Mouse (Mus musculus): ENCODE results near the gene Mplkip.

The Mplkip gene

GRCm38 (mm10) chr13:17694911-17695699 is at the start of gene Mplkip, which contains the start of gene Sugct:
Gene Mplkip, plus strand, starts transcription at chr13:17695192.
Gene Sugct, minus strand, starts transcription at chr13:17695553.
- DNase-seq: peak; percentile 100

- DNase-seq: no peak
These were observed 27.6 kb upstream of the Mplkip start for GRCm38 (mm10) chr13:17667380-17667779.

- no peak for DNase-seq
These were observed 23.9 kb upstream of the Mplkip start for GRCm38 (mm10) chr13:17671122-17671521.

- DNase-seq: no peak
These were observed 5.5 kb upstream of the Mplkip start for GRCm38 (mm10) chr13:17689461-17689860.

GRCm38 (mm10) chr13:17690686-17691085 is 4.3 kb upstream of the Mplkip start:
- no peak for DNase-seq

- no peak for DNase-seq
These were observed 3.6 kb upstream of the Mplkip start for GRCm38 (mm10) chr13:17691436-17691835.

- DNase-seq: peak; percentile 22
These were observed 1.2 kb upstream of the Mplkip start for GRCm38 (mm10) chr13:17693816-17694215.

- no peak for DNase-seq
These were observed 578 bp upstream of the Mplkip start for GRCm38 (mm10) chr13:17694414-17694813.

- no peak for DNase-seq
These were observed 1.0 kb downstream of the Mplkip start for GRCm38 (mm10) chr13:17695898-17696580.

GRCm38 (mm10) chr13:17700090-17700715 is 5.2 kb downstream of the Mplkip start:
- DNase-seq: no peak

- no peak for DNase-seq
These were observed 6.3 kb downstream of the Mplkip start for GRCm38 (mm10) chr13:17701322-17701721.

GRCm38 (mm10) chr13:17702311-17702710 is 7.3 kb downstream of the Mplkip start:
- no peak for DNase-seq

- DNase-seq: no peak
These were observed 10.3 kb downstream of the Mplkip start for GRCm38 (mm10) chr13:17705188-17705826.

GRCm38 (mm10) chr13:17708784-17709311 is 13.9 kb downstream of the Mplkip start:
- no peak for DNase-seq

GRCm38 (mm10) chr13:17717357-17717756 is 22.4 kb downstream of the Mplkip start:
- DNase-seq: no peak

- DNase-seq: no peak
These were observed 32.9 kb downstream of the Mplkip start for GRCm38 (mm10) chr13:17727922-17728321.

GRCm38 (mm10) chr13:17728798-17729197 is 33.8 kb downstream of the Mplkip start:
- no peak for DNase-seq

Data from lung, postnatal 10 days (tissue).